Mouse (Mus musculus): ENCODE results near the gene Cgrrf1.
A peak's percentile ranks its signal among the peaks of the same experiment; 100 is the strongest.

The Cgrrf1 gene

GRCm38 (mm10) chr14:46885429-46885755 is 53.5 kb downstream of the Cgrrf1 start:
- no peak for DNase-seq (ENCODE audit: extremely low read depth, insufficient read length, low spot score)

- peak; percentile 57 for DNase-seq (ENCODE audit: extremely low read depth, insufficient read length, low spot score)
These were observed 54.0 kb downstream of the Cgrrf1 start for GRCm38 (mm10) chr14:46885891-46886301.

GRCm38 (mm10) chr14:46889096-46889495 is 57.2 kb downstream of the Cgrrf1 start:
- no peak for DNase-seq (ENCODE audit: extremely low read depth, insufficient read length, low spot score)

DNA sequence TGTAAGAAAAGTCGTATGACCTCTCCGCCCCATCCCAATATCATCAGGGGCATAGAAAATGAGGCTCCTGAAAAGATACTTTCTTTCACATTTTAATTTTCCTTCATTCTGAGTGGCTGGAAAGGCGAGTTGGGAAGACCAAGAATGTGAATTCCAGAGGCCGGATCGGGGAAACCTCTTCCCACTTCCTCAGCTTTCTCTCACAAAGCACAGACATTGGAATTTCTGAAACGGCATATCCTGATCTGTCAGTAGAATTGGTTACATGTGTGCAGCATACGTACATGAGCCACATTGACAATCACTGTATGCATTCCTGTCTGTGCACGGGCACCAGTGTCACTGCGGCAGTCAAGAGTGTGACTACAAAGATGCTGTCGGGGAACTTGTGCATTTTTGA is 62.0 kb downstream of the Cgrrf1 start:
- no peak for DNase-seq (ENCODE audit: extremely low read depth, insufficient read length, low spot score)

DNA sequence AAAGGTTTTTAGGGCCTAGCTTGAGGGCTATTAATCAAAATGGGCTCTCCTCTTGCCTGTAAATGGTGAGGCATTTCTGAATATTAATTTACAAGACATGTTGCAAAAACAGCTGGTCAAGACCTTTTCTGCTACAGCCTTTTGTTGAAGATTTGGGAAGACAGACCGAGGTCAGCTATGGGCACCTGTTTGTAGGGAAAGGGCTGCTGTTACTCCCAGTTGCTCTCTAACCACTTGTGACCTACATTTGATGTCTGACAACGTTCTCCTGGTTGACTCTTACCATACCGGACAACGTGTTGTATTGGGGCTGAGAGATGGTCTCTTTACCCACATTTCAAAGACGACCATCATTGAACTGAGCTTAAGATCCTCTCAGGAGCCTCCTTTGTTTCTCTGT is 66.0 kb downstream of the Cgrrf1 start:
- DNase-seq (ENCODE audit: extremely low read depth, insufficient read length, low spot score) = no peak

DNA sequence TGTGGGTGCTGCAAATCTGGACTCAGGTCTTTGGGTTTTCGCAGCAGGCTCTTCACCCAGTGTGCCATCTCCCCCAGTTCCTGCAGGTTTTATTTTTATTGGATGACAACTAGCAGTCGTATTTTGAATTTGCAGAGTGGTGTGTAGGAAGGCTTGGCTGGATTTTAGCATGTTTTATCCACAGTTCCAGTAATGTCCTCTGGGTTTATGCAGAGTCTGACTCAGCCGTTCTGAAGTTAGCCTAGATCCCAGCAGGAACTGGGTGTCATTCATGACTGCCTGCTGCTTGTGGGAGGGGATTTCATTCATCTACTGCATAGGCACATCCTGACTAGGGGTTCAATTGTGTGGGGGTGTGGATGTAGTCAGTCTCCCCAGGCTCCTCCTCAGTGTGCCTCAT is 66.7 kb downstream of the Cgrrf1 start:
- no peak for DNase-seq (ENCODE audit: extremely low read depth, insufficient read length, low spot score)

- DNase-seq (ENCODE audit: extremely low read depth, insufficient read length, low spot score) = no peak
These were observed 70.7 kb downstream of the Cgrrf1 start for GRCm38 (mm10) chr14:46902498-46903087.
